Mouse (Mus musculus) telencephalon, adult 2 months (tissue): ENCODE measurements around the gene Foxn2.
"Not testable (repeated sequence)": the region's sequence is repeated elsewhere in the genome, so short reads cannot be mapped to it uniquely, and the experiment has no call there.

Source experiments
- DNase-seq: peaks from one replicate; pipeline ENCODE4 v3.0.0-alpha.2; 2011; ENCODE audit warnings: low read depth, low spot score

Foxn2 gene

DNA sequence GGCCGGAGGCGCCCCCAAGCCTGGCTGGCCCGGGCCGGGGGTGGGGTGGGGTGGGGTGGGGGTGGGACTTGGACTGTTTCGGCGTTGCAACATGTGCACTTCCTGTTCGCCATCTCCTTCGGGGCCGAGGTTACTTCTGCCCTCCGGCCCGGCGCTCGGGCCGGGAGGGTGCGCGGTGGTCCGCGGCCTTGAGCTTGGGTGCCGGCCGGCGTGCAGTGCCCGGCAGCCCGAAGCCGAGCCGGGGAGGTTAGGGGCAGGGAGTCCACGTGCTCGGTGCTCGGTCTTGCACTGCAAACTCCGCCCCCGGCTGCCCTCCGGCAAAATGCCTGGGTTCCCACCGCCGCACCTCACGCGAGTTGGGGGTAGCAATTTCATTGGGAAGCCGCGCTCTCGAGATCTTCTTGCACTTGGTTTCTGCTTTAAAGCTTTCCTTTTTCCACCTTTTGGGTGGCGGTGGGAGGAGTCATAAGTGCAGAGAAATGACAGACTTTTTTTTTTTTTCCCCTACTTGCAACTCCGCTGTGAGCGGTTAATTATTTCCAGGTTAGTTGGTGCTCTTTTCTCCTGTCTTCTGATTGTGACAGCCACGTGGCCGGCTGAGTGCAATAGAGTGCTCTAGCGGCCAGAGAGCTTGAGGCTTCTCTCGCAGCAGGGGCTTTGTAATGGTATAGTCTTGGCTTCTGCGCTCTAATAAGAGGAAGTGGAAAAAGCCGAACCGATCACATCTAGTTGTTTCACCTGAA is 1.1 kb downstream of the Foxn2 start:
- peak; percentile 36 for DNase-seq

DNA sequence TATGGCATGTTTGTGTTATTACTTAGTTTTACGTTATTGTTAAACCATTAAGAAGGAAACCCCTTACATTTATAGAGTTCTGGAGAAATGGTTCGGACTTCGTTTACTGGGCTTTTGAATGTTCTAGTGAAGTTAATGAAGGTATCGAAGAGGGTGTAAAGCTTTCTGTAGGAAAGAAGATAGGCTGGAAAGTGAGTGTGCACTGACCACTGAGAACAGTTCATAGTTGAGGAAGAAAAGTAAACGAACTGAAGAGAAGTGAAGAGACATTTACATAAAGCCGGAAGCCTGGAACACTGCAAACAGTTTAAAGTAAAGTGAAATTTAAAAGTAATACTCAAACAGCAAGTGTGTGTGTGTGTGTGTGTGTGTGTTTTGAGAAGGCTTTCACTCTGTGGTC is 2.1 kb downstream of the Foxn2 start:
- no peak for DNase-seq

DNA sequence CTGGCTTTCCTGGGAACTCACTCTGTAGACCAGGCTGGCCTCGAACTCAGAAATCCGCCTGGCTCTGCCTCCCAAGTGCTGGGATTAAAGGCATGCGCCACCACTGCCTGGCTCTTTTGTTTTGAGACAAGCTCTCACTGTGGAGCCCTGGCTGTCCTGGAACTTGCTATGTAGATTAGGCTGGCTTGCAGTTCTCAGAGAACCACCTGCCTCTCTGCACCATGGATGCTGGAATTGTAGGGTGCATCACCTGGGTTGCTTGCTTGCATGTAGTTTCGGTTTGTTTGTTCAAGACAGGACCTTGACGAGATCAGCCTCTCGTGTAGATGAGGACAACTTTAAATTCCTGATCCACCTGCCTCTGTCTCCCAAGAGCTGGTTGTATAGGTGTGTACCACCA is 2.7 kb downstream of the Foxn2 start:
- DNase-seq: no peak

DNA sequence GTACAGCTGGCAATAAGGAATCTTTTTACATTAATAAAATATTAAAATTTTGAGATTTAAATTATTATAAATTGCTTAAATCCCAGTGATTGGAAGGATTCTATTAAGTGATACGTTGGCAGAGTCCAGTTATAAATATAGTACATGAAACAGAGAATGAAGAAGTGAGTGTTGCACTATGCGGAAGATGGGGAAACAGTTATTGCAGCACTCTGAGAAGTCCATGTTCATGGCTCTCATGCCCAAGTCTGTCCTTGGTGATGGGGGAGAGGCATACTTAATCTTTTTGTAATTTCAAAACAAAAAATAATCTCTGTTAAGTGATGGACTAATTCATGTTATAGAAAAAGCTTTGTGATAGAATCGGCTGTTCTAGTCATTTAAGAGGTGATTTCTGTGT is 17.6 kb downstream of the Foxn2 start:
- DNase-seq: no peak

DNA sequence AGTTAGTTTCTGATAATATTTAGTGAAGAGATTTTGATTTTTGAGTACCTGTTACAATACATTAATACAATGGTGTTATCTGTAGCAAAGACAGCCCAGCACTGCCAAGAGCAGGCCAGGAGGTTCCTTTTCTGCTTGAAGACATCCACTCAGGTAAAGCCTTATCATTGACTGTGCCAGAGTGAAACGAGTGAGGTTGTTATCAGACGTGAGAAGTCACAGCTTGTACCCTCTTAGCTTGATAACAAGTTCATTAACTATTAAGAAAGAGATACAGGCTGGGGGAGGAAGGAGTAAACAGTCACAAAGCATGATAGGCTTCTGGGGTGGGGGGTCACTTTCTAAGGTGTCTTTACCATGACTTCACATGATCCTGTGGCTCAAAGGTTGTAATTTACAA is 19.0 kb downstream of the Foxn2 start:
- no peak for DNase-seq

DNA sequence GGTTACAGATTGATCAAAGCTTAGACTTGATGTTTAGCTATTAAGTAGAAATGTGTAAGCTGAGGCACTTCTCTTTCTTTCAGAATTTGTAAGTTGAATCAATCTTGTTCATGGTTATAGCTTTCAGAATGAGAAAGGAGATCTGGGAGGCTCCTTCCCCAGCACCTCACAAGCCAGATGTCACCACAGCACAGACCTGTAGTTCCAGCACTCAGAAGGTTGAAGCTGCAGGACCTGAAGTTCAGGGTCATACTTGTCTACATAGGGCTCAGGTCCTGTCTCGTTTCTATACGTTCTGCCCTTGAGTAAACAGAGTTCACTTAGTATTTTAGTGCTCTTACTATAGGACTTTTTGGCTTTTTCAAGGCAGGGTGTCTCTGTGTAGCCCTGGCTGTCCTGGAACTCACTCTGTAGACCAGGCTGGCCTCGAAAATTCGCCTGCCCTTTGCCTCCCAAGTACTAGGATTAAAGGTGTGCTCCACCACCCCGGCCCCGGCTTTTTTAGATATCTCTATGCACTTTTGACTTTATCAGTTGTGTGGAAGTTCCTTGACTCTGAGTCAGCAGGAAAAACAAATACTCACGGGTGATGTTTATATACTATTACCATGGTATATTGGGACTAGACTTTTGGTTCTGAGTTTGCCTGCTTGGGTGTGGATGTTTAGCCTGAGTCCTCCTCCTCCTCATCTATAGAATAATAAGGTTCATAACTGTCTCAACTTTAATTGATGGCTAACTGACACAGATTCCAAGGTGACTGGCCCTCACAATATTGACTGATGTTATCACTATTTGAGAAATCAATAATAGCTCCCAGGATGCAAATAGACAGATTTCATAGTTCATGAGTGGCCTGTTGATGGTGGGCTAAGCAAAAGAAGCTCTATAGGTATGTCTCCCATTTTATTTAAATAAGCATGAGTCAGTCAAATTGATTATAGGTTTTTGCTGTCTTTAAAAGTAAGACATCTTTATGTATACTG is 19.7 kb downstream of the Foxn2 start:
- no peak for DNase-seq

DNA sequence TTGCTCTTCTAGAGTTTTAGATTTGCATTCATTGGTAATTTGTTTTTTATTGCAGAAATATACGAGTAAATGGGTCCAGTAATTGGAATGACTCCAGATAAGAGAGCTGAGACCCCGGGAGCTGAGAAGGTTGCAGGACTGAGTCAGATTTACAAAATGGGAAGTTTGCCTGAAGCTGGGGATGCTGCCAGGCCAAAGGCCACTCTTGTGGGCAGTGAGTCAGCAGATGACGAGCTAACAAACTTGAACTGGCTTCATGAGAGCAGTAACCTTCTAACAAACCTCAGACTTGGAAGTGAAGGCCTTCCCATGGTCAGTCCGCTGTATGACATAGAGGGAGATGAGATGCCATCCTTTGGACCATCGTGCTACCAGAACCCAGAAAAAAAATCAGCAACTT is 22.1 kb downstream of the Foxn2 start:
- no peak for DNase-seq

DNA sequence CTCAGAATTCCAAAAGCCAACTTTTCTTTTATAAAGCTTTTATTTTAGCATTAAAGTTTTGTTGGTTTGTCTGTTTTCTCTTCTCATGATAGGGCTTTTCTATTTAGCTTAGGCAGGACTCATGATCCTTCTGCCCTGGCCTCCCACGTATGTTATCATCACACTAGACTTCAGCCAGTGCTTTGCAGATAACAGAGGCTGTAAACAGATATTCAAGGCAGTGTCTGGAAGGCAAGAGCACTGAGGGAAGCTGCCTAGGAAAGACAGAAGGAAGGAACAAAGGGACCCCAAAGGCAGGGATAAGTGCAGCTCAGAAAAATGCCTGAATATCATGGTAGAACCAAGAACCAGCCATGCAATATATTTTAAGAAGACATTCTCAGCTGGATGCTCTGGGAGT is 26.1 kb downstream of the Foxn2 start:
- DNase-seq: no peak

DNA sequence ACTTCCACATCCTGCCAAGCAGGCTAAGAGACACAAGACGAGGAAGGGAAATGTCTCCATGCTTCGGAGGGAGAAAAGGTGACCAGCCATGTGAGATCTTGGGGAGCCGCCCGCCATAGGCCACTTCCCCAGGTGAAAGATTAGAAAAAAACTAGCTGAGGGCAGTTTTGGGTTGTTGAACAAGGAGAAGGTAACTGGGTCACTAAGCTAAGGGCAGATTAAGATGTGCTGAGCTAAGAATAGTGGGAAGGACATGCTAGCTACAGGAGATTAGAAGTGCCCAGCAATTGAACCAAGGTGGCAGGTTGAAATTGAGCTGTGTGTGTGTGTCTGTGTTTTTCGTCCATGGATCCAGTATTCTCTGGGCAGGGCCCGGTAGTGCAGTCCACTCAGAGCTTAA is 27.2 kb downstream of the Foxn2 start:
- no peak for DNase-seq

DNA sequence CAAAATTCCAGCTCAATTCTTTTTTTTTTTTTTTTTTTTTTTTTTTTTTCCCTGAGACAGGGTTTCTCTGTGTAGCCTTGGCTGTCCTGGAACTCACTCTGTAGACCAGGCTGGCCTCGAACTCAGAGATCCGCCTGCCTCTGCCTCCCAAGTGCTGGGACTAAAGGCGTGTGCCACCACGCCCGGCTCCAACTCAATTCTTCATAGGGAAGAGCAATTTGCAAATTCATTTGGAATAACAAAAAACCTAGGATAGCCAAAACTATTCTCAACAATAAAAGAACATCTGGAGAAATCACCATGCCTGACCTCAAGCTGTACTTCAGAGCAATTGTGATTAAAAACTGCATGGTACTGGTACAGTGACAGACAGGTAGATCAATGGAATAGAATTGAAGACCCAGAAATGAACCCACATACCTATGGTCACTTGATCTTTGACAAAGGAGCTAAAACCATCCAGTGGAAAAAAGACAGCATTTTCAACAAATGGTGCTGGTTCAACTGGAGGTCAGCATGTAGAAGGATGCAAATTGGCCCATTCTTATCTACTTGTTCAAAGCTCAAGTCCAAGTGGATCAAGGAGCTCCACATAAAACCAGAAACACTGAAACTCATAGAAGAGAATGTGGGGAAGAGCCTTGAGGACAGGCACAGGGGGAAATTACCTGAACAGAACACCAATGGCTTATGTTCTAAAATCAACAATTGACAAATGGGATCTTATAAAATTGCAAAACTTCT is 28.3 kb downstream of the Foxn2 start:
- not testable (repeated sequence) for DNase-seq

DNA sequence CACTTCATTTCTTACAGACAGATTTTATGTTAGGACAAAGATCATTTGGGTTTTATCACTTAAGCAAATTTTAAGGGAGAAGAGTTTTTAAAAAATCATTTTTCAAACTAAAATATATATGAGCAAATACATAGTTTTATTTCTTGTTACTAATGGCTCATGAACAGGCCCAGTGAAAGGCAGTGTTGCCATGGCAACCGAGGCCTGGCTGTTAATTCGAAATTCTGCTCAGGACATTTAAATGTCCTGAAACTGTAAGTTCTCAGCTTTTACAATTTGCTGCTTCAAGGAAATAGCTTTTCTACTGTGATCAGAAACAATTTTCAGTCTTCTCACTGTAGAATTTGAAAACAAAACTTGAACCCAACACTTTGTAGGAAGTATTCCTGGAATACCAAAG is 33.3 kb downstream of the Foxn2 start:
- DNase-seq: peak; percentile 44

DNA sequence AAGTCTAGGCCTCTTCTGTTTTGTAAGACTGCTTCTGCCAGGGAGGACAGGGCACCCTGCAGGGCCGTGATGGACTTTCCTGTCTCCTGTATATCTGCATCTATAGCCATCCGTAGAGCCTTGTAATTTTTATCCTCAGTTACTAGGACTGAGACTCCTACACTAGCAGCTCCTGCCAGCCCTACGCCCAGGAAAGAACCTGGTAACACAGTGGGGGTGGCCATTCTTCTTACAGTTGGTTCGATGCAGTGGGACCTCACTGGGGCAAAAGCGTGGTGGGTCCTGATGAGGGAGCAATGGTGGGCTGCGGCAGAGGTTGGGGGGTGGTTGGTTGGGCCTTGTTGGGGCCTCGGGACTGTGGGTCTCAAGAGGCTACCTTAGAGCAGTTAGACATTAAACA is 36.7 kb downstream of the Foxn2 start:
- no peak for DNase-seq

DNA sequence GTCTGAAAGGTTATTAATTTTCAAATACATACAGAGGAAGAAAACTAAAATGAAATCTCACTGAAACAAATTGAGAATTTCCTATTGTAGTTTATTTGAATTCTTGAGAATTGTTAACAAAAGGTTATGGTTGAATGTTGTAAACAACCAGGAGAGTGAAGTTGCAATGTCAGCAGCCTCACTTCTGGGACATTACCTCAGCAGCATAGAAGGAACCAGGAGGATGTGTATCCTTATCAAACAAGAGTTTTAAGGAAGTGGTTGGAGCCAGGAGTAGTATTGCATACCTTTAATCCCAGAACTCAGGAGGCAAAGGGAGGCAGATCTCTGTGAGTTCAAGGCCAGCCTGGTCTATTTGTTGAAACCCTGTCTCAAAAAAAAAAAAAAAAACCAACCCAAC is 37.2 kb downstream of the Foxn2 start:
- no peak for DNase-seq

DNA sequence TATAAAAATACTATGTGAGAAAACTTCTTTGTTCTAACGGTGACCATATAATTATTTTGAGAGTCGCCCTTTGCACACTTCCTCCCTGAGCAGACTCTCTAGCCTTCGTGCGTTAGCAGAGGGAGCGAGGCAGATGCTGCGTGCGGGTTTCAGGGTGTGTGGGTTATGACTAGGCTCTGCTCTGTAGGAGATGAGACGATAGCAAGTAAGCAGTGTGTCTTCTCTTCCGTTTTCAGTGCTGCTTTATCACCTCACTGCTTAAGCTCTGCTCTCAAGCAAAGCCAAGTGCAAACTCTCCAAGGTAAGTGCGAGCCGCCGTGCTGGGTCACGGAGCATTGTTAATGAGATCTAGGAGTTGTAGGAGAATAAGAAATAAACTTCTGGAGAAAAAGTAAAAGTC is 38.5 kb downstream of the Foxn2 start:
- no peak for DNase-seq

DNA sequence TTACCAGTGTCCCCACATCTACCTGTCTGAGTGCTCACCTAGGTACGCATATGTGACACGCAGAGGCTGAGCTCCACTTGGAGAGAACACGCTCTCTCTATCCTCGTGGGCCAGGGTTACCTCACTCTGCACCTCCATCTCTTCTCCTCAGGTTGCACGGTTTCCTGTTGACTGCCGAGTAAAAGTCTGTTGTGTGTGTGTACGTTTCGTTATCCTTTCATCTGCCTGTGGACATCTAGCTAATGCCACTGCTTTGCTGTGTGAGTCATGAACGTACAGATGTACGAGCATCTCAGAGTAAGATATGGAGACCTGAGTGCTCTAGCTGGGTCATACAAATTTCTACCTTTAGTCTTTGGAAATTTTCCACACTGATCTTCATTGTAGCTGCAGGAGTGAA is 39.9 kb downstream of the Foxn2 start:
- DNase-seq: no peak

DNA sequence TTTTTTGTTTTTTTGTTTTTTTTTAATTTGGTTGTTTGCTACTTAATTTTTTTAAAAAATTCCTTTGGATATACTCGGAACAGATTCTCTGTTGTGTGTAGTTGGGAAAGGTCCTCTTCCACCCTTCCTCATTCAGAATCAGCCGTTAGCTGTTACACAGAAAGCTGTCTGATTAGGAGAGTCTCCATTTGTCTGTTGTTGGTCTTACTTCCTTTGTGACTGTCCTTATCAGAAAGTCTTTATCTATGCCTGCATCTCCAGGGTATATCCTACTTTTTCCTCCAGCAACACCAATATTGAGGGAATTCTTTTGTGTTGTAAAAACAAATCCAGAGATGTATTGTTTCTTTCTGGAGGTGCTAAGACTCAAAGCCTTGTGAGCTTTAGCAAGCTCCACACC is 40.6 kb downstream of the Foxn2 start:
- DNase-seq: no peak

DNA sequence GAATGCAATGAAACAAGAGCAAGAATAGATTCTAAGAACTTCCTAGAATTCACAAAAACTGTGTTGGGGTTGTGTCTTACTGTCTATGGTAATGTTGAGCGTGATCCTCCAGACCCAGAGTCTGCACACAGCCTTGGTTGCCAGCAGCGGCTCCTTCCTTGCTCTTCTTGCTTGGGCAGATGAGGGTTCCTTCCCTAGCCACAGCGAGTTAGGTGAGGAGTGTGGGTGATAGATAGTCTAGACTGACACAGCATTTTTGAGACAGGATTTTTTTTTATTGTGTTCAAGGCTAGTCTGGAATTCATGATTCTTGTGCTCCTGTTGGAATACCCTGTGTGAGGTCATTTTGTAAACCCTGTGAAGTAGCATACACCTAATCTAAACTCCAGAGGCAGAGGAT is 41.1 kb downstream of the Foxn2 start:
- DNase-seq: no peak

DNA sequence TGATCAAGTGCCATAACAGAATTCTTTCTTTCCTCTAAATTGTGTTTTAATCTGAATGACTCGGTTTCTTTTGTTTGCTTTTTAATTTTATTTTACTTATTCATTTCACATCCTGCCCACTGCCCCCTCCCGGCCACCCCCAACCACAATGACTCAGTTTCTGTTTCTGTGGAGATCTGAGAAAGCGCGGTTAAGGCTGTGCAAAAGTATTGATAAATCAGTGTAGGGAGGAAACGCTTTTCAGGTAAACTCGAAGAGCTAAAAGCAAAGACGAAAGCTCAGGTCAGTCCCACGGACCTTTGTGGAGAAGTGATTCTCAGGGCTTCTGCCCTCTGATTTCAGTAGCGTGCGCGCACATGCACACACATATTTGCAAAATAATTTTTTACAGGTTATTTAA is 44.0 kb downstream of the Foxn2 start:
- DNase-seq: no peak

DNA sequence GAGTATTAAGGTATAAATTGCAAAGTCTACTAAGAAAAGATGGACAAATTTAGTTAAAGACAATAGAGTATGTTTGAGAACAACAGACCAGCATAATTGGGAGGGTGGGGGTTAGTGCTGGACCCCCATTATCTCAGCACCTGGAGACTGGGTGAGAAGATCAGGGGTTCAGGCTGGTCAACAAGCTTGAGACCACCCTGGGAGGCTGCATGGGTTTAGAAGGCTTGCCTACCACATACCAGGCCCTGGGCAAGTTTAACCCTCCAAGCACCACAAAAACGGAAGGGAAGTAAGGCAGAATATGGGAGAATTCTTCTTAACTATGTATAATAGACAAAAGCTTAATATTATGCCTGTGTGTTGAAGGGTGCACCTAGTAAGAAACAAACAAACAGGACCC is 44.4 kb downstream of the Foxn2 start:
- DNase-seq: no peak

DNA sequence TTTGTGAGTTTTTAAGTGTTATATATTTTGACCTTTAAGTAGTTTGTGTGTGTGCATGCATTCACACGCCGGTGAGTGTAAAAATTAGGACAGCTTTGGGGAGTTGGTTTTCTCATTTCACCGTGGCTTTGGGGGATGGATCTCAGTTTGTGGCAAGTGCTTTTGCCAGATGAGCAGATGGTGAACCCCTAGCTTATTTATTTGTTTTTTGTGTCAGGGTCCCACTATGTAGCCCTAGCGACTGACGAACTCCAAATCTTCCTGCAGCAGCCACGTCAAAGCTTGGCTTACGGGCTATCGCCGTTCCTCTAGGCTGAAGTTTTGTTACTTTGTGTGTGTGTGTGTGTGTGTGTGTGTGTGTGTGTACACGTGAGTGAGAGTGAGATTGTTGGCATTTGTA is 50.0 kb downstream of the Foxn2 start:
- no peak for DNase-seq

DNA sequence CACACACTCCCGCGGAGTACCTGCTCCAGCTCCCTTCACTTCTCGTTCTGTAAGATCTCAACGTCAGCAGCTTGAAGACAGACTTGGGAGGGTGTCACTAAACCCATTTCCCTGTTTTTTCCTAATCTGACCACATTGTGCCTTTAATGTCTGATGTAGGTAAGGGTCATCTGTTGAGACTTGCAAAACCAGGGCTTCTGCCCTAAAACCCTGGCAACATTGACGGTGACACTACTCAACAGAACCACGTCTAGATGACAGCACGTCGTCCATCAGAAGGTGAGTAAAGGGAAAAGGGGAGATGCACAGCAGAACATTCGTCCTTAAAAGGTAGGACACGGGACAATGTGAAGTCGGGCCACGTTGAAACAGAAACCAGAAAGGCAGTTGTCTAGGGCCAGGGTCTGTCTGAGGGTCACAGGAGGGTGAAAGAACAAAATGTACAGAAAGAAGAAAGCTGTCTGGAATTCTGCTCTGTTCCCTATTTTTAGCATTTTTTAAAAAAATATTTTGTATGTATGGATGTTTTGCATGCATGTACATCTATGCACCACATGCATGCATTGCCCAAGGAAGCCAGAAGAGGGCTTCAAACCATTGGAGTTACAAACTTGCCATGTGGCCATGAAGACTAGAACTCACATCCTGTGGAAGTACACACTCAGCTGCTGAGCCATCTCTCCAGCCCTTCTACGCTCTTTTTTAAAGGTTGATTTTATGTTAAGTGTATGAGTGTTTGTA is 51.0 kb downstream of the Foxn2 start:
- no peak for DNase-seq

DNA sequence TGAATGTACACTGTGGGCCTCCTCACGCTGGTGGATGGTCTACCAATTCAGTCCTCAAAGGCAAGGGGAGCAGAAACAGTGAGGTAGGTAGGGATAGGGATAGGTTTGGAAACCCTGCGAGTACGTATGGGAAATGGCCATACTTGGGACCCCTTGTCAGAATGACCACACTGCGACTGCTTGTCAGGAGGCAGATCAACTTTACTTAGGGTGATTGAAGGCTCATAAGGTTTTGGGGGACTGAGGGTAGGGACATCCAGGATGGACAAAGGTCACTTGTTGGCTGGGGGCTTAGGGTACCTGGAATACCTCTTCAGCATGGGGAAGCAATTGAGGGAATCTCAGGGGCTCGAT is 51.6 kb downstream of the Foxn2 start:
- DNase-seq: no peak
